Mouse (Mus musculus) adrenal gland, adult 8-10 months (tissue): ENCODE results near the gene Tcn2. TPM values are rescaled to one million over a fixed set of nuclear protein-coding genes. Genes with fewer than 3 reads are reported as not detected.
A peak's percentile ranks its signal among the peaks of the same experiment; 100 is the strongest.
"Not testable (repeated sequence)": the region's sequence is repeated elsewhere in the genome, so short reads cannot be mapped to it uniquely, and the experiment has no call there.

ENCODE experiments used
- DNase-seq: peaks from one replicate; pipeline ENCODE4 v3.0.0; 2022
- total RNA-seq, 4 experiments: library from RNA; stranded (reverse); gene quantifications; 2 replicates each; pipeline ENCODE4 v1.2.4; 2022

Gene Tcn2
- total RNA-seq = 100 to 1,000 TPM; 129 to 145 (median 137) TPM

DNA sequence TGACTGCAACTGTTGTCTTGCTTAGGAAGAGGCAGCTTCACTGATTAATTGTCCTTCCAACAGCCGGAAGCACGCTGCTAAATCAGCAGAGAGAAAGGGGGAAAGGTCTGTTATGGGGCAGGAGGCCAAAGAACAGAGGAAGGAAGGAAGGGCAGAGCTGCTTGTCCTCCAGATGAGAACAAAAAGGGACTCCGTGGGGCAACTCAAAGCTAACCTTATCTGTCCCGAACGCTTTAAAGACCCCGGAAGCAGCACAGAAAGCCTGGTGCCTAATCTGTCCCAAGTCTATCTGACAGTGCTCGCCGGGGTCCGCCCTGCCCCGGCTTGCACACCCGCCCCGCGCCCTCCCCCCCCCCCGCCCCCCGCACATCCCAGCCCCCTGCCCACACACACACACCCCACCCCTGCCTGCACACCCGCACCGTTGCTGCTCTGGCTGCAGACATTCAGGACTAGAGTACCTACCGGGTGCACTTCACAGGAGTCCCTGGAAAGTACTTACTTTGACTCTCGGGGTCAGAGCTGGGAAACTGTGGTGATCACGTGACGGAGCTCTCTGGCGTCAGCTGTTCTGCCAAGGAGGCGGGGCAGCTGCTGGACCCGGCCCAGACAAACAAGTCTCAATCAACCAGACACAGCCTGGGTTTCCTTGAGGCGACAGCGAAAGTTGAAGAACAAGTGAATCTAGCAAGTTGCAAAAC is at the start of gene Tcn2:
TSS of gene Tcn2 (minus strand) at position 649 of the 701 bp plus-strand sequence.
- DNase-seq = peak; percentile 91

DNA sequence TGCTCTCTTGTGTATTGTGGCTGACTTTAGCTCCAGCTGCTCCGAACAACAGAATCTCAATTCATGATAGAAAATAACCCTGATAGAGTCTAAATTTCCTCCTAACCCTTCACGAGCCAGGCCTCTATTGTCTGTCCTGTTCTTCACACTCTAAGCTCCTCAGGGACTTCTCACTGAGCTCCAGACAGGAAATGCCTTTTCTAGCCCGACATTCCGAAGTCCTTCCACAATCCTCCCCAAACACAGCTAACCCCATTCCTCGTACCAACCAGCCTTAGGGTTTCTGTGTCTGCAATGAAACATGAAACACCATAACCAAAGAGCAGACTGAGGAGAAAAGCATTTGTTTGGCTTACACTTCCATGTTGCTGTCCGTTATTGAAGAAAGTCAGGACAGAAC is 49.6 kb upstream of the Tcn2 start:
- DNase-seq = no peak

DNA sequence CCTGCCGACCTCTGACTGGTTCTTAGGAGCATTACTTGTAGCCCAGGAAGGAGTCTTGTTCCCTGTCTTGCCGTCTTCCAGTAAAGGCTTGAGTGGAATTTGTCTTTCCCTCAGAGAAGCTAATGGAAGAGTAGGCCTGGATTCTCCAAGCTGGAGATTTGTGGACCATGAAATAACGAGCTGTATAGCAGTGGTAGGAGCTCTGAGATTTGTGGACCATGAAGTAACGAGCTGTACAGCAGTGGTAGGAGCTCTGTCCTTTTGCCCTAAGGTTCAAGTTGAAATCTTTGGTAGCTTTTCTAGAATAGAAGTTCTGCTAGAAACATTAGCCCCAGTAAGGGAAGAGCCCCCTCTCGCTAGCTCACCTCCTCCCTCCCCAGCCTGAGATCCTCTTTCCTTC is 46.5 kb upstream of the Tcn2 start:
- DNase-seq = no peak

DNA sequence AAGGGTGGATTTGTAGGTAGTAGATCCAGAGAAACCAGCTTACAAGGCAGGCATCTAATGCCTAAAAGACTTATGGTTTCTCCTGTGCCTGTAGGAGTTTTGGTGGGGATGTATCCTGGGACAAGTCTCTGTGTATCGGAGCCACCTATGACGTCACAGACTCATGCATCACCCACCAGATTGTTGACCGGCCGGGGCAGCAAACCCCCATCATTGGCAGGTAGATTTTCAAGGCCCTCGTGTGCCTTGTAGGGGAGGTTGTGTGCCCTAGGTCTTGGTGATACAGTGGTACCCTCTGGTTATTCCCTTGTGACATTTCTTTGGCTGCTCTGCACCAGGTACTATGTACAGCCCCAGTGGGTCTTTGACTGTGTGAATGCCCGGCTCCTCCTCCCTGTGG is 44.7 kb upstream of the Tcn2 start, which contains the start of gene 4930556J24Rik:
TSS of gene 4930556J24Rik (minus strand) at position 101 of the 400 bp plus-strand sequence.
- DNase-seq = no peak

DNA sequence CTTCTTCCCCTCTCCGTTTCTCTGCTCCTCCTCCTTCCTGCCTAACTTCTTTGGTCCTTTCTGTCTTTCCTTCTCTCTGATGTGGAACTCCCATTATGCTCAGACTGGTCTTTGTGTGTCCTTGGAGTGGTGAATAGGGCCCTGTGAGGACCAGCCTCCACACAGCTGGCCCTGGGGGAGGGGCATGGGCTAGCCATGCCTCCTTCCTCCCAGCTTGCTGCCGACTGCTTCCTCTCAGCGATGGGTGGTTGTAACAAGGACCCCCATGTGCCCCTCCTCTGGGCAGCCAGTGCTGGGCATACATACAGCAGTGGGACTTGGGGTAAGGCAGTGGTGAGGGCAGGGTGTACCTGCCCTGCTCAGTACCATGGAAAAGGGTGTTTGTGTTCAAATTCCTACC is 42.4 kb upstream of the Tcn2 start:
- no peak for DNase-seq

DNA sequence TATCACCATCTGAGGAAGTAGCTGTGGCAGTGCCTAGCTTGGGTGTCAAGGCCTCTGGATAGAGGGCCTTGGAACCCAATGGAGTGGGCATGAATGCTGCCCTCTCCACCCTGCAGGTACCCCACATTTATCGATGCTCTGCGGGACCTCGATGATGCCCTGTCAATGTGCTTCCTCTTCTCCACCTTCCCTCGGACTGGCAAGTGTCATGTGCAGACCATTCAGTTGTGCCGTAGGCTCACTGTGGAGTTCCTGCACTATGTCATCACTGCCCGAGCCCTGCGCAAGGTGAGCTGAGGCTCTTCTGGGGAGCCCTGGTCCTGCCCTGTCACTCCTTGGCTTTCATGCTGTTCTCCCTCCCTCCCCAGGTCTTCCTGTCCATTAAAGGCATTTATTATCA is 41.1 kb upstream of the Tcn2 start:
- no peak for DNase-seq

DNA sequence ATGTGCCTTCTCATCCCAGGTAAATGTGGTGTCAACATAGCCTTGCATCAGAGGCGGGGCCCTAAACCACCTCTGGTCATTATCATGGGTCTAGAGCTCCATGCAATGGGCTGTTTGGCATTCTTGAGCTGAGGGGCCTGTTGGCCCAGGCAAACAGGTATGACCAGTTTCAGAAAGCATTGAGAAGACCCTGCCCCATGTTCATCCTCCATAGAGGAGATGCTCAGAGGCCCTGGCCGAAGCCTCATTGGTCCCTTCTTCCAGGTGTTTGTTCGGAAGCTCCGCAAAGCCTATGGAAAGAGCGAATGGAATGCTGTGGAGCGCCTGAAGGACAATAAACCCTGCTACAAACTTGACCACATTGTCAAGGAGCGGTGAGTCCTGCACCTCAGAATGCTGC is 38.4 kb upstream of the Tcn2 start:
- no peak for DNase-seq

DNA sequence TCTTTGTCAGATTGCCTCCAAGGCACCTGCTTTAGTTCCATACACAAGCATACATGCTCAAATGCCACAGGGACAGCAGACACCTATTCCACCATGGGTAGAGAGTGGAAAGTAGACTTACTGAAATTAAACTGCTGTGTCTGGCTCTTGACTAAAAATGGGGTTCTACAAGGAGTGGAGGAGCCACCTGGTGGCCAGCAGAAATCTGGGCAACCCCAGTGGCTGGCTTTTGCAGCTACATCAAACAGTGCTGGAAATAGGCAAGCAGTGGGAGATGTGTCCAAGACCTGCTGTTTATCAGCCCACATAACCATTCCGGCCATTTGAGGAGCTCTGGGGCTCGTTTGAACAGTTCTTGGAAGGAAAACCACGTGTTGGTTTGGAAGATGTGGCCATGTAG is 37.9 kb upstream of the Tcn2 start:
- no peak for DNase-seq

DNA sequence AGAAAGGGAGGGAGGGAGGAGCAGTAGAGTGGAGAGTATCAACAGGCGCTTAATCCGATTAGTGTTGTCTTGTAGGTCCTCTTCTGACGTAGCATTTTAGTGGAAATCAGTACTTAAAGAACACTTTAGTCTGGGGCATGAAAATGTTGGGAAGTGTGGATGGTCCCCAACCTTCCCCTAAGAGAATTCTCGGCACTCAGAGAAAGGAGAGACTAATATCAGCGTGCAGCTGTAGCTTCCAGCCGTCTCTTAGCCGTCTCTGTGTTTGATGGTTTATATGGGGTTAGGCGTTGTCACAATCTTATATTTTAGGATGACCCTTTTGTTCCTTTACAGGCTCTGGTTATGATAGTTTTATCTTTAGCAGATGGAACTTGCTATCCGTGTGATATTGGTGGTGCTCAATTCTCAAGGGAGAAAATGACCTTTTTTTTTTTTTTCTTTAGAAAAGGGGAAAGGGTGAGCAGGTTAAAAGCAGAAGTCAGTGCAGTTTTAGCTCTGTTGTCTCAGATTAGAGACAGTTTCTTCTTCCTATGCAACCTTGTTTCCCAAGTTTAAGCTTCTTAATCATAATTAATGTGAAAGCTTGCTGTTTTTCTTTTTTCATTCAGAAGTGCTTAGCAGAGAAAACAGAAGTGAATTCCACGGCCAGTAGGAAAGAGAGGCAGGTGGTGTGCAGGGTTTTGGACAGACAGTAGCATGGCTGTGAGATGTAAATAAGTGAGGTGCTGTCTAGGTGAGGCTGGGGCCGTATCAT is 32.6 kb upstream of the Tcn2 start:
- DNase-seq = no peak

DNA sequence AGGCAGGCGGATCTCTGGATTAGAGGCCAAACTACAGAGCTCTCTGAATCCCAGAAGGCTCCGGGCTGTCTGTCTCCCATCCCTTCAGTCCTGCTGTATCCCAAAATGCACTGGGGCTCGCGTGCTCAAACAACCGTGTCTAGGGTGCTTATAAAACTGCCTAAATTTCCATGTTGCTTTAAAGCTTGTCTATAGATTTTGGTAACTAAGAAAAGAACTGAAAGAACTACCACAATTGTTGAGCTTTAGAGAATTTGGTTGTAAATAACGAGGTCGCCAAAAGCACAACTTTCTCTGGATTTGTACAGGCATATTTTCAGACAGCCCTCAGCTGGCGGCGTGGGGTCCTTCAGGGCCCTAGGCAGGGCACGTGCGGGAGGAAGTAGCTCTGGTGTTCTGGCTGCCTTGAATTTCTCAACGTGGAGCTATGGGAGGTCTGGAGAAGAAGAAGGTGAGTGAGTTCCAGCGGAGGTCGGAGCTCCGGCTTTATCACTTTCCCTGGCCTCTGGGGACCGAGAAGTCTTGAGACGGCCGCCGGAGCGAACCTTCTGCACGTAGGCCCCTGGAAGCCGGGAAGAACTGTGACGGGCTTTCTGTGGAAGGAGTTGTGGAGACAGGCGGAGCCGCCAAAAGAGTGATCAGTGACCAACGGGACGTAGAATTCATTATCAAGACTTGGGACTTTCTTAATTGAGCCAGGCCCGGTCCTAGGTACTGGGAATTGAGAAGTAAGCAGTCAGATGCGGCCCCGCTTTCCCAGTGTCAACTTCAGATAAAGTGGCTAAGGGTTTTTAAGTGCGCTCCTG is 31.9 kb upstream of the Tcn2 start, which contains the start of gene Pes1:
TSS of gene Pes1 (plus strand) at position 366 of the 806 bp plus-strand sequence.
- DNase-seq = peak; percentile 72

DNA sequence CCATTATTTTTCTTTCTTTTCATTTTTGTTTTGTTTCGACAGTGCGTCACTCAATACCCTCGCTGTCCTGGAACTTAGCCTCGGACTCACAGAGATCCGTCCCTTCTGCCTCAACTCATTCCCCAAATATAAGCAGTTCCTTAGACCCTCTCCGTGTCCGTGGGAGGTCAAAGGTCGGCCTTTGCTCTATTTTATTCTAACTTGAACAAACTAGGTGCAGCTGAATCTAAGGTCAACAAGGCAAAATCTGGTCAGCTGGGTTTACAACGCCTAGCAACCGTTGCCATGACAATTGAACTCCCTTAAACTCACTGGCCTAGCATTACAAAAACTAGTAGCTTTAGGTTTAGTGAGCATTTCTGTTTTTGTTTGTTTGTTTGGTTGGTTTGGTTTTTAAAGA is 31.2 kb upstream of the Tcn2 start:
- DNase-seq = peak; percentile 6

DNA sequence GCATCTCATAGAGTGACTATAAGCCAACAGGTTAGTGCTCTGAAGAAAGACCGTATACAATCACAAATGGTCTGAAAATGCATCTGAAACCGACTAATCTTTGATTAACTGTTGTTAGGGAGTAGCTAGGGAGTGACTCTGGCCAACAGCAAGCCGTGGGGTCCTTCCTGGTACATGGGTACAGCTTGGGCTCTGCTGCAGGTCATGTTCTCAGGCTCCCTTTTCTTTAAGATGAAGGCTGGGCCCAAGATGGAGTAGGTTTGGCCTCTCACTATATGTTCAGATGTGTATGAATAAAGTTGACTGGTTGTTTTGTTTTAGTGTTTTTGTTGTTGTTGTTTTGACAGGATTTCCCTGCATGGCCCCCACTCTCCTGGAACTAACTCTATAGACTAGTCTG is 29.8 kb upstream of the Tcn2 start:
- DNase-seq = no peak

DNA sequence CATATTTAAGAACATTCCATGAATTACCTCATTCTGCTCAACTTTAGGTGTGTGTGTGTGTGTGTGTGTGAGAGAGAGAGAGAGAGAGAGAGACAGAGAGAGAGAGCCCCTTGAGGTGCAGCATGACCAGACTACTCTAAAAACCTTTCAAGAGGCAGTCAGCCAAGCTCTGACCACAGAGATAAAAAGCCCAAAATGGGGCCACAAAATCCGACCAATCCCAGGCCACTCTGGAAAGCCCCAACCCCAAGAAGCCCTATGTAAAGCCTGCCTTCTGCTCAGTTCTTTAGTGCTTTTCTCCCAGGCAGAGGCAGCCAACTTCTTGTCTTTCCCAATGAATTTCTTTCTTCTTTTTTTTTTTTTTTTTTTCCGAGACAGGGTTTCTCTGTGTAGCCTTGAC is 28.9 kb upstream of the Tcn2 start:
- DNase-seq = no peak

DNA sequence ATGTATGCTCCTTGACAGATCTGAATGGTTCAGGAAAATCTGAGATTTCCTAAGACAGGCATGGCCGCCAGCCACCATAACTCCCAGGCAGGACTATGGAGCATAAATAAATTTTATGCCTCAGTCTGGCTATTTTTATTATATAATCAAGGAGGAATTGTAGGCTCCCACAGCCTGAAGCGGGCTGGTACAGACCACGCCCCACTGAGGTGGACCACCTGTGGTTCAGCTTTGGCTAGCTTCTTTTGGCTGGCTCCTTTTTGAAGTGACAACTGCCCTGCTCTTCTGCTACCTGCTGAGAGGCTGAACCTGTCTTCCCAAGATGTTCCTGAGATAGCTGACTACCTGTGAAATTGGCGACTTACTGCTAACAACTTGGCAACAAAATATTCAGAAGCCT is 23.4 kb upstream of the Tcn2 start:
- DNase-seq = not testable (repeated sequence)

DNA sequence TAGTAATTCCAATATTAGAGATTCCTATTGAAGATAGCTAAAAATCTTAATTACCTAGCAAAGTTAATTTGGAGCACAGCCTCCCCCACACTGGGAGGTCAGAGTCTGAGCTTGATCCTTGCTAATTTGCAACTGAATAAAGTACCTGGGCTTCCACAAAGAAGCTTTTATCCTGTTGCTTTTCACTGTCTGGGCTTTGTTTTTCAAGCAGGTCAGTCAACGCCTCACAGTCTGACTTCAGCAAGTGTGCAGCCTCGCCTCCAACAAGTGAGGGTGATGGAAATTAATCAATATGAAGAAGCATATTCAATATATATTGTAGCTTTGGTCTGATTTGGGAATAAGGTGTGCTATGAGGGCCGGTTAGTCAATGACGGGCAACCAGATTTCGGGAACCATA is 22.9 kb upstream of the Tcn2 start:
- DNase-seq = not testable (repeated sequence)

DNA sequence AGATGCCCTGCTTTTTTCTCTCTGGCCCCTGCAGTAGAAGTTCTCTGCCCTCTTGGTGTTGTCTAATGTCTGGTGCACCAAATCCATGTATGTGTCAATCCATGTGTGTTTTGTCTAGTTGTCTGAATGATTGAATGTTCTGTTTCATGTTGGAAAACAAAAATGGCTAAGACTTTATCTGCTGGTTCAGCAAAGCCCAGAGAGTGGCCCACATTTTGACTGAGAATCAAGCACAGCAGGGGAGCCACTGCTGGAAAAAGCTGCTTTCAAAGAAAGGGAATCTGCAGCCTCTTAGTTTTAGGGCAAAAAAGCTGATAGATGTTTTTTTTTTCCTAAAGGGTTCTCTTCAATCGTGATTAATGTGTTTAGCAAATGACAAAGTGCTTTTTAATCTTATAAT is 14.4 kb upstream of the Tcn2 start:
- DNase-seq = no peak

DNA sequence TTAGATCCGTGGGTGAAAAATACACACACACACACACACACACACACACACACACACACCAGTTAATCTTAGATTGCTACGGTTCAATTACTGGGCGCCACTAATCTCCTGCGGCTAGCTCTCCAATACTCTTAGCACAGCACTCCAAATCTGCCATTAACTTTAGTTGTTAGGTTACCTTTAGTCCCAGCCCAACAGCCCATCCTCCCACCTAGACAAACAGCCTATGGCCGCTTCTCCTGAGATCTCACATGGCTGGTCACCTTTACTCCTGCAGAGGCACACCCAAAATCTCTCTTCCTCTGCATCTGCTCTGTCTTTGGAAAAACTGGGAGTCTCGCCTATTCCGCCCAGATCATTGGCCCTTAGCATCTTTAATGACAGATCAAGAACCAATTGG is 9.4 kb upstream of the Tcn2 start:
- no peak for DNase-seq

DNA sequence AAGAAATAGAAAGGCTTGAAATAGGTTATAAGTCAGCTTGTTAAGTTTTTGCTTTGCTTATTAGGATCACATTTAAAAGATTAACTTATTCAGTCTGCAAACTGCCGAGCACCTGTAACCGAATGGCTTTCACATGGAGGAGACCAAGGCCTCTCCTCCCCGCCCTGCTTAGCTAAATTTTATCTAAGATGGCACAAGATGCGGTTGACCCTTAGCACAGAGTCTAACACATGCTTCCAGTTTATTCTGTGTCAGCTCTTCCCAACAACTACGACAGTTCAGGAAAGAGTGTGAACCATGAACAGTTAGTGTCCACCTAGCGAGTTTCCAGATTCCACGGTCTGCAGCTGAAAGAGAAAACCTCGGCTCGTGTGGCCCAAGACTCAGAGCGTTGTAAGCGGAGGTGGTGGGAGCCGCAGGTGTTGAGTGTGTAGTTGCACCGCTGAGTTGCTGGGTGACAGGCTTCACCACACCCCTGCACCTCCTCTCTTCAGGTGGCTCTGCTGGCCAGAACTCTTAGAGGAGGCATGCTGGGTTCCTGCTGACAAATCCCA is 5.4 kb upstream of the Tcn2 start:
- DNase-seq = no peak

DNA sequence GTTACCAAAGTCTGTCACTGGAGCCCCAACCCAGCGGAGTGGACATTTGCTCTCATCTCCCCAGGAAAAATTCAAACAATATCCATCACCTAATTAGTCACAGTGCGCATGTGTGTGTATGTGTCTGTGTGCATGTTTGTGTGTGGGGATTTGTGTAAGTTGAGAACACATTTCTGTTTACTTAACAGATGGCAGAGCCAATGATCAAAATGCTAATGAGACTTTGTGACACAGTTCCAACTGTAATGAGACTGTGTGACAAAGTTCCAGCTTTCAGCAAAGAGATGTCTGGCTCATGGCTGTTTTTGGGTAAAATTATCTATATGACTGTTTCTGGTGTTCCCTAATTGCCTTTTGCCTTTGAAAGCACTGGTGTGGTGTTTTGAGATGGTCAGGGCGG is 4.4 kb upstream of the Tcn2 start:
- no peak for DNase-seq

DNA sequence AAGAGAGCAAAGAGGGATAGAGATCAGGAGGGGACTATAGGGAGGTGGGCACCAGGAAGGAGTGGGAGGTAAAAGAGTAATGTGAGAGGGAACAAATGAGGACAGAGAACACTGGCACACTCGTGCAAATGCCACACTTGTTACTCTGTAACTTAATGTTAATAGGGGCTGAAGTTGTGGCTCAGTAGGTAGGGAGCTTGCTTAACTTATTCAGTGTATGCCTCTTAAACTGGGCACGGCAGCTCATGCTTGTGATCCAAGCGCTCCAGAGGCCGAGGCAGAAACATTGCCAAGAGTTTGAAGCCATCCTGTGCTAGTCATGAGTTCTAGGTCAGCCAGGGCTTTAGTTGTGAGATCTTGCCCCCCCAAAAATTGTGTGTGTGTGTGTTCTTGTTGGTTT is 3.2 kb upstream of the Tcn2 start:
- DNase-seq = no peak

DNA sequence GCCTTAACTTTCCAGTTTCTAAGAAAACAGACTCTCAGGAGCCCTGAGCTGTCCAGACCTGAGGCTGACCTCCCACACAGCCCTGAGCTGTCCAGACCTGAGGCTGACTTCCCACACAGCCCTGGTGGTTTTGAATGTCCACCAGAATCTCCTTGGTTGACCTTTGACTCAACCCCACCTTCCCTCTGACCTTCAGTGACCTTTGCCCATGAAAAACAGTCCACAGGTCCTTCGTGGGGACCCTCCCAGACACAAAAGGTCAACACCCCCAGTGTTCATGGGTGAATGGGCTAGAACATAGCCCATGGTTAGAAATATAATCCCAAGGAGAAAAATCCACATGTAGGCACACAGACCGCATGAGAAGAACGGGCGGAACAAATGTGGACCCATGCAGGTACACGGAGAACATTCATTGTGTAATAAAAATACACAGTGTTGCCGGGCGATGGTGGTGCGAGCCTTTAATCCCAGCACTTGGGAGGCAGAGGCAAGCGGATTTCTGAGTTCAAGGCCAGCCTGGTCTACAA is 1.9 kb upstream of the Tcn2 start:
- DNase-seq = no peak

DNA sequence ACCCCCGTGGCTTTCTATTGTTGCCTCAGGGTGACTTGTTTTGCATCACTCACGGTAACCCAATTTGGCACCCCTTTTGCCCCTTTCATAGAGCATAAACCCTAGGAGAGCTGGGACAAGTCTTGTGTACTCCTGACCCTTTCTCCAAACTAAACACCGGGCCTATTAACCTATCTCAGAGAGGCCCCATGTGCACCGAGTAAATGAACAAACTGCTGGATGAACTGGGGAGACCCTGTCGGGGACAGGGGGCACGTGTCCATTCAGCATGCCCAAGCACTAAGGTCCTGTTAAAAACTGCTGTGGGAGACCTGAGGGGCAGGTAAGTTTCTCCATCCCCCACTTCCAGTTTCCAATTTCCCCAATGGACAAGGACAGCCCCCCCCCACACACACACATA is 1.0 kb downstream of the Tcn2 start:
- DNase-seq = no peak

DNA sequence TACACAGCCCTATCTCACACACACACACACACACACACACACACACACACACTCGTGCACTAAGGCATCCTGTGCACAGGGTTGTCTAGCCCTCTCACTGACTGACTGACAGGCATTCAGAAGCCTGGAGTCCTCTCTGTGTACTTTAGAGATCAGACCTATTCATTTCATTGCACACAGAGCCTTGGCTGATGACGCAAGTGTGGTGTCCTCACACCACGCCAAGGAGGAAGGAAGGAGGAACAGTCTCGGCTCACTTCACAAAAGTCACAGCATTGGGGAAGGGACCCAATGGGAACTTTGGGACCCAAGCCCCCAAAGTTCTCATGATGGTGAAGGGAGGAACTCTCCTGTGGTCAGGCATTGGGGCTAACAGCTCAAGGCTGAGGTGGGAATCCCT is 1.9 kb downstream of the Tcn2 start:
- no peak for DNase-seq
